Mouse (Mus musculus): ENCODE results near the gene Car3.

DNA sequence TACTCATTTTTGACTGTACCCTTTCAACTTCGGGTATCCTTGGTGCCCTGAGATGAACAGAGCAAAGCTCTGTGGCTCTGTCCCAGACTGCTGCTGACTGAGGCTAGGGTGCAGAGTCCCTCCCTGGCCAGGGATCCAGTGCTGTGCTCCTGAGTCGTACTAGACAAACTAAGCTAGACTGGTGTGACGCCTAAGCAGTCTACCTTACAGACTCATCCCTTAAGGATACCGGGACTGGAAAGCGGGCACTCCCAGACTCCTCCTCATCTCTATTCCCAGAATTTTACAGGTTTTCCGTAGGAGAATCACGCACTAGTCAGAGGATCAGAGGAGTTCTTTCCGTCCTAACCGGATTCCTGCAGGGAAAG lies 674 bp upstream of the Car3 start:
- TF ChIP-seq CTCF (IDR thresholded peaks at IDR 0.05; ENCODE audit: control insufficient read depth, insufficient read depth, insufficient read length), result no peak
- TF ChIP-seq USF1 (IDR thresholded peaks at IDR 0.05; ENCODE audit: low read depth), result no peak
- TF ChIP-seq MYOD1 (IDR thresholded peaks at IDR 0.05; ENCODE audit: control insufficient read depth, insufficient read length, low read depth), result no peak
- no peak for TF ChIP-seq MYOG (IDR thresholded peaks at IDR 0.05; ENCODE audit: control insufficient read depth, extremely low read depth, insufficient read length)
- TF ChIP-seq MAX (IDR thresholded peaks at IDR 0.05), result no peak
- no peak for TF ChIP-seq CEBPB (IDR thresholded peaks at IDR 0.05; ENCODE audit: low read depth)
